Mouse (Mus musculus) left cerebral cortex, postnatal 14 days (tissue): ENCODE results near the gene Nedd9. TPM values are rescaled to one million over a fixed set of nuclear protein-coding genes. Genes with fewer than 3 reads are reported as not detected.

ENCODE experiments used
- DNase-seq, 2 experiments: peaks; one replicate each; pipeline ENCODE4 v3.0.0; 2021 to 2022; ENCODE audit warnings: low spot score in 2 of 2, mixed read lengths in 1 of 2
- intact Hi-C: fragments of 180-260 bp; cut with DNase I; formaldehyde crosslinking; loops from one replicate; pipeline ENCODE4 v1.15.1; 2025
- total RNA-seq, 2 experiments: library from RNA; stranded (reverse); gene quantifications; 2 replicates each; pipeline ENCODE4 v1.2.3; 2021

Gene Nedd9
- total RNA-seq, 2 experiments from 2014 or later = 9.6 to 13.2 TPM

- DNase-seq = no peak
- intact Hi-C loops = no loop called here
Observed at GRCm38 (mm10) chr13:41331671-41332340, 155.4 kb downstream of the Nedd9 start.

GRCm38 (mm10) chr13:41330589-41331345, 156.4 kb downstream of the Nedd9 start:
- intact Hi-C loops = no loop called here
- DNase-seq = no peak

DNA sequence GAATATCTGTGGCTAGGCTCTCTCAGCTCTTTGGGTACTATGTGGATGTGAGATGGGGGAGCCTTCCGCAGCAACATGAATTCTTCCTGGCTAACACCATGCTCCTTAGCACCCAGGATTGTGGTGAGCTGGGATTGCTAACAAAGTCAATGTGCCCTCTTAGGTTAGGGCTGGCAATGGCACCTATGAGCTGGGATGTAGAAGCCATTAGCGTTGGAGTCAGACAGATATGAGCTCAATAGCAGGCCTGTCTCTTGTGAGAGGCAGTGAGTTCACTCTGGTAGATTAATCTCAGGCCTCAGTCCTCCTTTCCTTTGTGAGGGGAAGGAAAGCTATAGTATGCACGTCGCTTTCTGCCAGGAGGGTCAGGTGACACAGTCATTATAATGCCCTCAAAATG, 157.1 kb downstream of the Nedd9 start:
- intact Hi-C loops = no loop called here
- no peak for DNase-seq

DNA sequence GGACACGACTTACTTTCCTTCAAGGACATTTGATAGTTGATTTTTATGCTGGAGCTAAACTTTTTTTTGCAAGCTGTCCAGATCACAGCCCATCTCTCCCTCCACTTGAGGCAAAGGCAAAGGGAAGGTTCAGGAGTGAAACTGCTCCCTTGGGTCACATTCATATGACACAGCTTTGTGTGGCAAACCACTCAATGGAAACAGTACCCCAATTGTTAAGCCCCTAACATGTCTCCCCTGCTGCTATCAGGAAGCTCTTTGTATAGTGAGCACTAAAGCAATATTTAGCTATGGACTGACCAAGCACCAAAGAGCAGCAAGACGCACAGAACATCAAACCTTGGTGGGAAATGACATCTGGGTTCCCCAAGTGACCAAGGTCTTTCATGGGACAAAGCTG, 158.7 kb downstream of the Nedd9 start:
- intact Hi-C loops = no loop called here
- DNase-seq = no peak

DNA sequence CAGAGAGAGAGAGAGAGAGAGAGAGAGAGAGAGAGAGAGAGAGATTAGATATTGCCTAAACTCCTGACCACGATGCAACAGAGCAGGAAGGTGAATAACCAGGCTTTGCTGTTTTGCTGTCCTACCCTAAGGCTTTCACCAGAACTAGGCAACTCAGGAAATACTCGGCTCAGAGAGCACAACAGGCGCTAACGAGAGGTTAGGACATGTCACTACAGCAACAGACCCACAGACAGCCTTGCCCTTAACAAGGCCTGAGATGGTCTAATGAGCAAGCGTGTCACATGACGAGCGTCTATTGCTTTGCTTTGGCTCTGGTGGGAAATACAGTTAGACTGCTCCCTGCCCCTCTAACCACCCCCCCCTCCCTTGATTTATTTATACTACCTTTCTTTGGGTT, 159.6 kb downstream of the Nedd9 start:
- DNase-seq = no peak
- intact Hi-C loops = no loop called here

DNA sequence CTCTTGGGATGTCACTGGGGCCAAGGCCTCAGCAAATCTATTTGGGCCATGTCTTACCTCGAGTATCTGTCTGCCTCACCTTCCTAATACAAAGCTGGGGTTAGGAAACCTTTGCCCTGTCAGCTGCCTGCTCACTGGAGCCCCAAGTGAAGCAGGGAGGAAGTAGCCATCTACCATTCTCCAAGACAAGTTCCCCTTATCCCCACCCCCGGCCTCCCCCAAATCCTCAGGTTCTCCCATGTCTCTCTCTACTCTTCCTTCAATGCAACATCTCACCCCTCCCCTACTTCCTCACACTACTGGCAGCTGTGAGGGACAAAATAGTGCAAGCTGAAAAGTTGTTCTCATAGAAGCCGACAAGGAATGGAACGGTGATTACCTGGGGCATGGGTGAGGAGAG, 161.0 kb downstream of the Nedd9 start:
- no peak for DNase-seq
- intact Hi-C loops = no loop called here

GRCm38 (mm10) chr13:41325346-41325745, 161.8 kb downstream of the Nedd9 start:
- intact Hi-C loops = no loop called here

GRCm38 (mm10) chr13:41324631-41325030, 162.5 kb downstream of the Nedd9 start:
- peak in 1 of 2 experiments; percentile 15 for DNase-seq
- intact Hi-C loops = no loop called here

More at GRCm38 (mm10) chr13:41325346-41325745, 161.8 kb downstream of the Nedd9 start:
- no peak for DNase-seq

- intact Hi-C loops = no loop called here
- DNase-seq = no peak
Observed at GRCm38 (mm10) chr13:41321433-41321832, 165.7 kb downstream of the Nedd9 start.

GRCm38 (mm10) chr13:41320749-41321148, 166.4 kb downstream of the Nedd9 start:
- DNase-seq = no peak
- intact Hi-C loops = no loop called here

DNA sequence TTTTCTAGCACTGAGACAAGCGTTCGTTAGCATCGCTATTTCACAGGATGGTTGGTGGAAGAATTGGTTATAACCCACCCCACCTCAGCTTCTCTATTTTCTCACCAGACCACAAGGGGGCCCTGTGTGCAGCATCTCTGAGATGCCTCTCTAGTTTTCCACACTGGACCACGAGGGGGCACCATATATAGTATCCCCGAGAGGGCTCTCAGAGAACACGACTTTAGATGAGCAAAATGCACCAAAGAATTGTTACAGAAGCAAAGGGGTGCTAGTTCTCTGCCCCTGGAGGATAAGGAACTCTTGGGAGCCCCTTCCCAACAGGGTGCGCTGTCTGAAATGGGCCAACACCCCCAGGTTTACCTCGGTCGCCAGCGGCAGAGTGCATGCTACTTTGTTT, 184.4 kb downstream of the Nedd9 start:
- DNase-seq = peak; percentile 82 to 85
- intact Hi-C loops = loop anchor here (5.0 kb wide), 1 partner anchor 270 kb away; no protein-coding TSS in a partner anchor

DNA sequence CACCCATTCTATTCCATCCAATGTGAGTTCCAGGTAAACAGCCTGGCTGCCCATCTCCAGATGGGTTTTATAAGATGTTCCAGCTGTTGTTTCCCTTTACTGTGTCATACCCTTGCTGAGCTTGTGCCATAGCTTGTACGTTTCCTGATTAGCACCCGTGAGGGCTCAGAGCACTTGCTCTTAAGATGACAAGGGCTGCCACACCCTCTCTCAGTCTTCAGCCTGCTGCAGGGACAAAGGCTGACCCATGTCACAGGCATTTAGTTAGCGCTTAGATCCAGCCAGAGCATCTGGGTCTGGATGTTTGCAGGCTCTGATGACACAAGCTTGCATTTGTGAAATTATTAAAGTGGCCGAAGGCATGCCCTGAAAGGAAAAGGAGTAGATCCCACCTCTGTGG, 187.1 kb downstream of the Nedd9 start:
- intact Hi-C loops = loop anchor here (5.0 kb wide), 1 partner anchor 272 kb away; no protein-coding TSS in a partner anchor
- no peak for DNase-seq

GRCm38 (mm10) chr13:41298996-41299395, 188.2 kb downstream of the Nedd9 start:
- DNase-seq = no peak
- intact Hi-C loops = no loop called here

GRCm38 (mm10) chr13:41298533-41298932, 188.6 kb downstream of the Nedd9 start:
- intact Hi-C loops = no loop called here

GRCm38 (mm10) chr13:41296396-41296795, 190.8 kb downstream of the Nedd9 start:
- intact Hi-C loops = no loop called here
- DNase-seq = no peak

More at GRCm38 (mm10) chr13:41298533-41298932, 188.6 kb downstream of the Nedd9 start:
- DNase-seq = no peak

- intact Hi-C loops = no loop called here
- no peak for DNase-seq
Observed at GRCm38 (mm10) chr13:41295886-41296285, 191.3 kb downstream of the Nedd9 start.

GRCm38 (mm10) chr13:41293595-41293994, 193.6 kb downstream of the Nedd9 start:
- intact Hi-C loops = no loop called here
- DNase-seq = no peak

- DNase-seq = no peak
- intact Hi-C loops = no loop called here
Observed at GRCm38 (mm10) chr13:41291466-41291974, 195.6 kb downstream of the Nedd9 start.

DNA sequence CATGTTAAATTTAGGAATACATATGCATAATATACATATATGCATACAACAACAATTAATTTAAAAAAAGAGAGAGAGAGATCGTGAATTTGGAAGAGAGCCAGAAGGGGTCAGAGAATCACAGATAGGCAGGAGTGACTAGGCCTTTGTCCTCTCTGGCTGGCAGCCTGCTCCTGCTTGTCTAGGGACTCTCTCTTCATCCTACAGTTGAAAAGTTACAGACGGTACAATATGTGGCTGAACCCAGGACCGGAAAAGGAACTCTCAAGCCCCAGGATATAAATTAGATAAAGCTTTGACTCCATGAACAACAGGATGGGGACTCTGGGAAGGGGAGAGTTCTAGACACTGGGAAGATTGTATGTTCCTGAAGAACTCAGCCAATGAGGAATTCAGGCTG, 200.9 kb downstream of the Nedd9 start:
- intact Hi-C loops = no loop called here
- DNase-seq = no peak

GRCm38 (mm10) chr13:41285448-41285847, 201.7 kb downstream of the Nedd9 start:
- no peak for DNase-seq
- intact Hi-C loops = no loop called here

DNA sequence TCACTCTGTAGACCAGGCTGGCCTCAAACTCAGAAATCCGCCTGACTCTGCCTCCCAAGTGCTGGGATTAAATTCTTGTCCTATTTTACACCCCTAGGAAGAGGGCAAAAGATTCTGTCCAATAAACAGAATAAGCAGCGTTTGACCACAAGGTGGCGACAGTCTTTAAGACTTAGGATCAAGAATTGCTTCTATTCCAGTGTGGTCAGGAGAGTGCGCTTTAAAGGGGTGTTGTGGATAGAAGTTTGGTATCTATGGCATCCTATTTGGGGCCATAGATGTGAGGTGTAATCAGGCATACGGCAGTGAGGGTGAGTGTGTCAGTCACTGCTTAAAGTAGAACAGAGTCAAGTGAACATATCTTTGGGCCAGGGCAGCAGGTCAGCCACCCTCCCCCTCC, 203.9 kb downstream of the Nedd9 start:
- peak; percentile 72 to 87 for DNase-seq
- intact Hi-C loops = loop anchor here (1.0 kb wide), 1 partner anchor 289 kb away; no protein-coding TSS in a partner anchor
